25 mouse cellular contexts compared by ENCODE assay signal in the genomic region with DNA sequence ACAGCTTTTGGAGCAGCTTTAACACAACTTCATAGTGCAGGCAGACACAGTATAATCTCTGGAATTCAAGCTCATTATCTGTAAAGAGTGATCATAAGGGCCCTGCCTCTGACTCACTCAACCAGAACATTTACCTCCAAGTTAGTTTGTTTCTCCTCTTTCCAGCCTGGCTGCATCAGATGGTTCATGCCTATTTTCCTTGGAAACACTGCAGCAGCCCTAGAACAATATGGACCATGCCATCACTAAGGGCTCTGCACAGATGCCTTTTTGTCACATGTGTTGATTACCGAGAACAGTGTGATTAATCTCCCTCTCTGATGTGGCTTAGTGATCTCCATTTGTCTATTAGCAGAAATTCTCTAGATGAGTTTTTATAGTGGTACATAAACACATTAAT.
"Had no signal": no experiment of that assay in that cellular context is flagged by ENCODE, and none has a peak within 500 bp of the region (broad histone marks: within the 10 kb centered on the region; RNA-seq: fewer than 3 reads in every experiment).

No protein-coding gene starts in this region.

- H3K4me2 ChIP-seq: heart, embryonic 12.5 days; hindbrain, embryonic 12.5 days; hindbrain, embryonic 14.5 days; intestine, embryonic 15.5 days; limb, embryonic 12.5 days; liver, embryonic 11.5 days had no signal

- DNase-seq: gastrocnemius, postnatal 10 days; gastrocnemius, postnatal 25 days; heart, adult 18-20 months; heart, postnatal 10 days; heart, postnatal 4 days; kidney, adult 18-20 months; kidney, adult 8-10 months; kidney, postnatal 10 days; kidney, postnatal 25 days; kidney, postnatal 4 days; liver had no signal

- H3K27ac ChIP-seq: heart, embryonic 10.5 days; hindbrain, embryonic 10.5 days; hindbrain, embryonic 12.5 days; hindbrain, embryonic 14.5 days; intestine, embryonic 15.5 days; left cerebral cortex, adult 2 months; limb, embryonic 10.5 days; limb, embryonic 12.5 days; liver, embryonic 14.5 days had no signal

- H3K36me3 ChIP-seq: heart, embryonic 10.5 days; heart, embryonic 12.5 days; hindbrain, embryonic 10.5 days; hindbrain, embryonic 12.5 days; intestine, embryonic 15.5 days; limb, embryonic 10.5 days; limb, embryonic 12.5 days had no signal

- H3K9me3 ChIP-seq: heart, embryonic 10.5 days; heart, embryonic 12.5 days; hindbrain, embryonic 10.5 days; hindbrain, embryonic 12.5 days; intestine, embryonic 15.5 days; limb, embryonic 10.5 days; limb, embryonic 12.5 days had no signal

- H3K4me1 ChIP-seq: heart, embryonic 10.5 days; heart, embryonic 12.5 days; hindbrain, embryonic 10.5 days; hindbrain, embryonic 12.5 days; intestine, embryonic 15.5 days; limb, embryonic 10.5 days; limb, embryonic 12.5 days had no signal

- H3K4me3 ChIP-seq: heart, embryonic 10.5 days; heart, embryonic 12.5 days; hindbrain, embryonic 10.5 days; hindbrain, embryonic 12.5 days; intestine, embryonic 15.5 days; left cerebral cortex, adult 2 months; limb, embryonic 10.5 days; limb, embryonic 12.5 days had no signal

- H3K9ac ChIP-seq: heart, embryonic 12.5 days; hindbrain, embryonic 12.5 days; hindbrain, embryonic 14.5 days; intestine, embryonic 15.5 days; limb, embryonic 12.5 days; liver, embryonic 14.5 days had no signal

- H3K27me3 ChIP-seq: heart, embryonic 12.5 days; hindbrain, embryonic 12.5 days; intestine, embryonic 15.5 days; limb, embryonic 12.5 days had no signal

- ATAC-seq: hindbrain, embryonic 16.5 days; inflammation-experienced regulatory T-cells, adult 6 months; intestine, embryonic 15.5 days; intestine, postnatal 0 days had no signal
